Mouse (Mus musculus) limb, embryonic 14.5 days (tissue): ENCODE results near the gene 1700021F07Rik. TPM values are rescaled to one million over a fixed set of nuclear protein-coding genes. Genes with fewer than 3 reads are reported as not detected.

ENCODE experiments used
- ATAC-seq: fragments of 200-750 bp; cut with Nextera tagmentation; 2 replicates; pipeline ENCODE4 v1.8.0; 2017; ENCODE audit warnings: low read depth, moderate number of reproducible peaks, moderate TSS enrichment; ENCODE audit not compliant: low FRiP score
- DNase-seq: peaks from one replicate; pipeline ENCODE4 v3.0.0-alpha.2; 2015; ENCODE audit warnings: low spot score
- H3K27ac ChIP-seq: fragments of 300-500 bp; sonication (generic); replicated peaks from 2 replicates; pipeline ENCODE4 v1.5.1; 2014; ENCODE audit warnings: low read depth, mild to moderate bottlenecking, low read length, moderate library complexity, mixed read lengths
- H3K27me3 ChIP-seq: fragments of 300-500 bp; sonication (generic); 2 replicates; pipeline ENCODE4 v1.6.1; 2014; ENCODE audit warnings: low read length, mixed read lengths; ENCODE audit not compliant: control insufficient read depth, insufficient read depth
- H3K36me3 ChIP-seq: fragments of 300-500 bp; sonication (generic); 2 replicates; pipeline ENCODE4 v1.6.1; 2014; ENCODE audit warnings: mild to moderate bottlenecking, low read length, moderate library complexity, mixed read lengths; ENCODE audit not compliant: control insufficient read depth, insufficient read depth
- H3K4me1 ChIP-seq: fragments of 300-500 bp; sonication (generic); 2 replicates; pipeline ENCODE4 v1.6.1; 2014; ENCODE audit warnings: antibody characterized with exemption, low read length, mixed read lengths; ENCODE audit not compliant: control insufficient read depth, insufficient read depth
- H3K4me2 ChIP-seq: fragments of 300-500 bp; sonication (generic); replicated peaks from 2 replicates; pipeline ENCODE4 v1.6.1; 2014; ENCODE audit warnings: low read depth, mild to moderate bottlenecking, low read length, moderate library complexity; ENCODE audit not compliant: severe bottlenecking
- H3K4me3 ChIP-seq: fragments of 300-500 bp; sonication (generic); replicated peaks from 2 replicates; pipeline ENCODE4 v1.5.1; 2014; ENCODE audit warnings: low read length
- H3K9ac ChIP-seq: fragments of 300-500 bp; sonication (generic); 2 replicates; pipeline ENCODE4 v1.6.1; 2014; ENCODE audit warnings: mild to moderate bottlenecking, low read depth, low read length, moderate library complexity; ENCODE audit not compliant: severe bottlenecking
- H3K9me3 ChIP-seq: fragments of 300-500 bp; sonication (generic); 2 replicates; pipeline ENCODE4 v1.6.1; 2016; ENCODE audit warnings: low read length; ENCODE audit not compliant: control insufficient read depth
- POLR2A ChIP-seq: fragments of 200-500 bp; IDR thresholded peaks from 2 replicates; pipeline ENCODE4 v1.8.0; 2012; ENCODE audit warnings: inconsistent platforms, mild to moderate bottlenecking, moderate library complexity, borderline replicate concordance; ENCODE audit not compliant: insufficient read depth, insufficient read length; ENCODE audit errors: extremely low read depth
- WGBS: fragments of 180-500 bp; shearing (Covaris S2); extraction: QIAGEN DNeasy Blood & Tissue Kit; methylation state at CpG from one replicate; pipeline ENCODE4 v1.1.7; 2014; 5-methylcytosine and 5-hydroxymethylcytosine counted together
- polyA plus RNA-seq, 2 experiments: library from polyadenylated mRNA; depleted of rRNA in 1 of 2; stranded (reverse) in 1 of 2; unstranded in 1 of 2; fragments of >200 nt; fragmentation: Nextera tagmentation in 1 of 2; extraction: Ambion mirVana in 1 of 2; gene quantifications; 2 replicates each; pipeline versions ENCODE4 v1.2.1 to v1.2.3; 2012 to 2014

1700021F07Rik gene
- polyA plus RNA-seq, 2 experiments = not detected

GRCm38 (mm10) chr2:173545992-173546703 is 23.8 kb downstream of the 1700021F07Rik start:
- Histone ChIP-seq H3K9me3 (no peaks in the 10 kb centered on the region), H3K27ac (no peak overlapping the region), H3K27me3 (no peaks in the 10 kb centered on the region), H3K4me1 (peaks cover 4% of the 10 kb centered on the region; the same call in 1 of the 2 replicates), H3K9ac (no peak overlapping the region), H3K4me2 (no peak overlapping the region), H3K4me3 (no peak overlapping the region), H3K36me3 (no peaks in the 10 kb centered on the region)
- ATAC-seq (peak; percentile 69; the same call in 1 of the 2 replicates), DNase-seq (peak; percentile 77)
- TF ChIP-seq POLR2A = no peak
- WGBS = 44% methylated on average over 15 of the region's 15 CpGs

DNA sequence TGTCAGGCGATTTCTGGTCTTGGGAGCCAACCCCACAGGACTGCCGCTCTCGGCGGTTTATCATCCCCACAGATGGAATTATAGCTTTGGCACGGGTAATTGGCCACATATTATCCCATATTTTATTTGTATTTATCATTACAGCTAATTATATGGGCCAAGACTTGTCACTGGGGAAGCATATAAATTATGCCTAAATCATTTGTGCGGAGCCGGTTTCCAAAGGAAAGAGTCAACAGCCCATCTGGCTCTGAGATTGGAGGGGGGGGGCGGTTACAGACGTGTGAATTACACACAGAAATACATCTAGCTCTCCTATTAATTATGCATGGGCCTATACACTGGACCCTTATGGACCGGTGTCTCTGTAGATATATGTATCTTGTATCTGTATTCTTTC is 26.9 kb downstream of the 1700021F07Rik start:
- no peak for DNase-seq
- no peaks in the 10 kb centered on the region for H3K36me3 ChIP-seq
- H3K4me2 ChIP-seq = no peak overlapping the region
- no peak overlapping the region for H3K27ac ChIP-seq
- WGBS = 76% methylated on average over 10 of the region's 10 CpGs
- H3K4me1 ChIP-seq = peaks cover 4% of the 10 kb centered on the region; the same call in 1 of the 2 replicates
- ATAC-seq = no peak
- no peak overlapping the region for H3K9ac ChIP-seq
- no peaks in the 10 kb centered on the region for H3K9me3 ChIP-seq
- TF ChIP-seq POLR2A = no peak
- H3K4me3 ChIP-seq = no peak overlapping the region
- no peaks in the 10 kb centered on the region for H3K27me3 ChIP-seq

DNA sequence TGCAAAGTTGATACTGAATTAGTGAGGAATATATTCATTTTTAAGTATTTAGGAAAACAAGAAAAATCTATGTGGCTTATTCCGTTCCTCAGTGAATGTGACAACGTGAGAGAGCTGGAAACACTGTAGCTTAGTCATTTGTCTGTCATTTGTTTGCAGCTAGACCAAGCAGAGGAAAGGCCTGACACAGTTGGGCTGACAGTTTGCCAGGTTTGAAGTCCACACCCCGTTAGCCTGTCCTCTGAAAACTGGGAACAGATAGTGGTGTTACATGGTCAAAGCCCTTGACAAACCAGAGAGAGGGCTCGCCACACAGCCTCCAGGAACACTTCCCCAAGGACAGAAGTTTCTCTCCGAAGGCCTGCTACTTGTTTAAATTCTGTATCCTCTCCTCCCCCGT is 28.3 kb downstream of the 1700021F07Rik start:
- ATAC-seq (no peak), DNase-seq (no peak)
- no peak for TF ChIP-seq POLR2A
- H3K4me1 ChIP-seq = peaks cover 4% of the 10 kb centered on the region; the same call in 1 of the 2 replicates
- no peak overlapping the region for H3K4me2 ChIP-seq
- no peaks in the 10 kb centered on the region for H3K9me3 ChIP-seq
- no peaks in the 10 kb centered on the region for H3K36me3 ChIP-seq
- H3K4me3 ChIP-seq = no peak overlapping the region
- no peak overlapping the region for H3K9ac ChIP-seq
- WGBS = 70% methylated on average over 6 of the region's 6 CpGs
- no peak overlapping the region for H3K27ac ChIP-seq
- no peaks in the 10 kb centered on the region for H3K27me3 ChIP-seq

DNA sequence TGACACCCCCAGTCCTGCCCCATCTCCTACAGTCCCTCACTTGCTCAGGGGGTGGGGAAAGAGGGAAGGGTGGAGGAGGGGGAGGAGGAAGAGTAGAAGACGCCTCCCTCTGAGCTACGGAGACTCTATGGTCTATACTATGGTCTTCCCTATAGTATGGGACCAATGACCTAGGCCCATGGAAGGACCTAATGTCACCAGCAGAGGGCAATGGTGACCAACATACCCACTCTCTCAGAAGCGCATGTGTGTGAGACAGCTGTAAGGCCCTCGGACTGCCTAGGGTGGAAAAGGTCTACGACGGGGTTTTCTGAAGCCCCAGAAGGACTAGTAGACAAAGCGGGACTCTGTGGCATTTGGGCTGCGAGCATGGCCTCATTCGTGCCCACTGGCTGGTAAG is 31.5 kb downstream of the 1700021F07Rik start:
- Histone ChIP-seq H3K27me3 (no peaks in the 10 kb centered on the region), H3K9me3 (no peaks in the 10 kb centered on the region), H3K4me2 (no peak overlapping the region), H3K4me1 (no peaks in the 10 kb centered on the region), H3K9ac (no peak overlapping the region), H3K36me3 (no peaks in the 10 kb centered on the region), H3K27ac (no peak overlapping the region), H3K4me3 (no peak overlapping the region)
- ATAC-seq = no peak
- TF ChIP-seq POLR2A = no peak
- DNase-seq = no peak
- WGBS = 34% methylated on average over 9 of the region's 9 CpGs

GRCm38 (mm10) chr2:173558754-173559396 is 36.5 kb downstream of the 1700021F07Rik start:
- no peaks in the 10 kb centered on the region for H3K27me3 ChIP-seq
- 62% methylated on average over 12 of the region's 12 CpGs for WGBS
- no peak overlapping the region for H3K4me2 ChIP-seq
- H3K4me1 ChIP-seq = peaks cover 3% of the 10 kb centered on the region; the same call in 1 of the 2 replicates
- DNase-seq (no peak), ATAC-seq (no peak)
- H3K36me3 ChIP-seq = no peaks in the 10 kb centered on the region
- H3K9ac ChIP-seq = no peak overlapping the region
- no peak overlapping the region for H3K4me3 ChIP-seq
- H3K9me3 ChIP-seq = no peaks in the 10 kb centered on the region
- H3K27ac ChIP-seq = no peak overlapping the region
- TF ChIP-seq POLR2A = no peak
